Mouse (Mus musculus): ENCODE data around the gene Mab21l3. TPM values are rescaled to one million over a fixed set of nuclear protein-coding genes. Genes with fewer than 3 reads are reported as not detected.

Mab21l3 gene
- not detected for polyA plus RNA-seq (2015; fragmentation: Illumina TruSeq; extraction: RNeasy Lipid Tissue Mini Kit (QIAGEN cat#74804); ENCODE audit: insufficient read depth, low read depth, low replicate concordance)

DNA sequence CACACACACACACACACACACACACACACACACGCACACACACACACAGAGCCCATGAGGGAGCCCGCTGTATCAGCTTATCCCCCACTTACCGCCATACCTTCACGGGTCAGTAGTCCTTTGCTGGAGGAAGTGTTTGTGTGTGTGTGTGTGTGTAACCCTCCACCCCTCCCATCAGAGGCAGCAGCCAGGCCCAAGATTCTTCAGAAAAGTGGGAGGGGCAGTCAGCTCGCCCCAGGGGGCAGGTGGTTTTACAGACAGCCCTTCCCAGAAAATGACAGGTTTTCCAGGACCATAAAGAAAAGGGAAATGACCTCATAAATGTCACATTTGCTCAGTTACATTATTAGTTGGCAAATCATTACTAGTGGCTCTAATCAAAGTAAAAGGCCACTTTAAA lies at the start of gene Mab21l3:
Gene Mab21l3 (minus strand): TSS at position 144 of the 400 bp plus-strand sequence.

Other genes starting within 250 kb of the Mab21l3 start
- gene Atp1a1, start 244.3 kb downstream of the Mab21l3 start, polyA plus RNA-seq (2015; fragmentation: Illumina TruSeq; extraction: RNeasy Lipid Tissue Mini Kit (QIAGEN cat#74804); ENCODE audit: insufficient read depth, low read depth, low replicate concordance): 41.4 TPM
- 3.0 TPM for gene Slc22a15, start 75.5 kb upstream of the Mab21l3 start, polyA plus RNA-seq (2015; fragmentation: Illumina TruSeq; extraction: RNeasy Lipid Tissue Mini Kit (QIAGEN cat#74804); ENCODE audit: insufficient read depth, low read depth, low replicate concordance)
- not detected for gene Nhlh2, start 161.1 kb upstream of the Mab21l3 start, polyA plus RNA-seq (2015; fragmentation: Illumina TruSeq; extraction: RNeasy Lipid Tissue Mini Kit (QIAGEN cat#74804); ENCODE audit: insufficient read depth, low read depth, low replicate concordance)
- 2.3 TPM for gene Casq2, start 237.5 kb upstream of the Mab21l3 start, polyA plus RNA-seq (2015; fragmentation: Illumina TruSeq; extraction: RNeasy Lipid Tissue Mini Kit (QIAGEN cat#74804); ENCODE audit: insufficient read depth, low read depth, low replicate concordance)

Data from pancreas, adult 10 weeks (tissue).